Mouse (Mus musculus): ENCODE measurements around the gene Pcca. TPM values are rescaled to one million over a fixed set of nuclear protein-coding genes. Genes with fewer than 3 reads are reported as not detected.

Gene Pcca
- polyA plus RNA-seq, 1 experiment = 34.8 TPM

DNA sequence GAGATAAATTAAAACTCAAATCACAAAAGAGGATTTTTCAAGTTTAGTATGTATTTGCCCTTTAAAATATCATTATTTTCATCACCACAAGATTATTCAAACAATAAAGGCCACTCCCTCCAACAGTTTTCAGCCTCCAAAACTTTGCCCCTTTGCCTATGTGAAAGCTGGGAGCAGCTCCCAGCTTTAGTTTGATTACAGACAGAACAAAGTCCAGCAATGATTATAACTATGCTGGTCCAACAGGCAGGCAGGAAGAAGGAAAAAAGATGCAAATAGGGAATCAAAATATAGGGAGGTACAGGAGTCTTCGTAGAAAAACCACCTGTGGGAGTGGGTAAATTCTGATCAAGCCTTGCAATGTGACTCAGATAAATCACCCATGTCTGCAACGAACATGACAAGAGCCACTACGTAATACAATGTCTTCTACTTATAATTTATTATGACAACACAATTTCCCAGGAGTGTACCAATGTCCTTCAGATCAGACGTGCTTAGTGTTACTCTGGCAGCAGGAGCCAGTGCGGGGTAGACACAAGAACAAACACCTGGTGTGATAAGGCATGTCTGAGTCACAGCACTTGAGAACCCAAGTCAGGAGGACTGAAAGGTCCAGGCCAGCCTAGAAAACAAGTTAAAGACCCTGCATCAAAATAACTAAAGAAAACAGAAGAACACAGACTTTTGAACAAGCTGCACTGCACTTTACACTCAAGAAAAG, 375.4 kb downstream of the Pcca start:
- no peak for DNase-seq (ENCODE audit: extremely low spot score in 1 of 2, low spot score in 1 of 2)

DNA sequence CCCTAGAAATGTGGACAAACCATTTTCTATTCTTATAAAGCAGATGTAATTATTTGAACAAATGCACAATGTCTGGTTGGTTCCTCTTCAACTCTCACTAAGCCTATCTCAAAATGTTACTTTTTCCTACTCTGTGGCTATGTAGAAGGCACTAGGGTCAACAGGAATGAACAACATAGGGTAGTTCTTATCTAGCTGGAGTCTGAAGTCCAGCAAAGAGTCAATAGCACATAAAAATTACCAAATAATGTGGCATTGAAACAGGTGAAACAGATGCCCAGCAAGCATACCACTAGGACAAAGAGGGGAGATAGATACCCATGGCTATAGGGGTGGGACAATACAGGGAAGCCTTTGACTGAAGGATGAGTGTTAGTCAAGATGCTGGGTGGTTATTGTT, 377.1 kb downstream of the Pcca start:
- no peak for DNase-seq (ENCODE audit: extremely low spot score in 1 of 2, low spot score in 1 of 2)

- DNase-seq (ENCODE audit: extremely low spot score in 1 of 2, low spot score in 1 of 2) = no peak
These were observed 378.0 kb downstream of the Pcca start for GRCm38 (mm10) chr14:122912137-122912536.

DNA sequence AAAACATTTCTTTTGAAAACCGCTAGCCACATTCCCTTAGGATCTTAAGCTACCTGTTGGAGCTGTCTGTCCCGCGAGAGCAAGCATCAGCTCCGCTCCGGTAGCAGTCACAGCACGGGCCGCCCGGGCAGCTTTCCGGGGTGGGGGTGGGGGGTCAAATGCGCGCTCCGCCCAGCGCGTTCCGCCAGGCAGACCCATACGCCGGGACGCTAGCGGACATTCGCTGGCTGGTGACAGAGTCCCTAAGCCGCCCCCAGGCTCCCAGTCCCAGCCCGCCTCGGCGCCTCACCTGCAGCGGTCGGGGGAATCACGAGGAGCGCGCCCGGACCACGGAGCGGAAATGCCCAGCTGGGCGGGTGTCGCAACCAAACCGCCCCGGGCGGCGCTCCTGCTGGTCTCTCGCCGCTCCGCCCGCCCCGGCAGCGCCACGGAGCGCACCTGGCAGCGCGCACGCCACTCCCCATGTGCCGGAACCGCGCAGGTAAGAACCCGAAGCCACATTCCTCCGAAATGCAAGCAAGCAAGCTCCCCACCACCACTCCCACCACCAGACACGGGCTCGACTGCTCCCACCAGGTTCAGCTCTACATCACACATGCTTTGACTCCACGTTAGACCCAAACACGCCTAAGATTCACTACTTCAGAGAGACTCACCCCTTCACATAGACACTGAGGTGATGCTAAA, 378.8 kb downstream of the Pcca start:
- DNase-seq (ENCODE audit: extremely low spot score in 1 of 2, low spot score in 1 of 2) = peak; percentile 6 to 50

DNA sequence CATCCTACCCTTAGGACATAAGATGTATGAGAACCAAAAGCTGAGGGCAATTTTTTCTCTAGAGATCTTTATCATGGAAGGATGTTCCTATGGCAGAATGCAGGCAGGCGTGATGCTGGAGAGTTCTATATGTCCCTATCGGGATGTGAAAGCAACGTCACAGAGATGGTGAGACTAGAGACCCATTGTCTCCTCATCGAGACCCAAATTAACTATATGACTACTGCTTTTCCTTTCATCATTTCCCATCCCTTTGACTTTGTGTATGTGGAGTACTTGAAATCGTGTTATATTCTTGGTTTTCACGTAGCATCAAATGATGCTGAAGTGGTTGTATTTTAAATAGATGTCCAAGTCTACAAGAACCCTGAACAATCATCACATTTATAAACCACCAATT, 379.5 kb downstream of the Pcca start, which contains the start of gene Ggact:
Gene Ggact, minus strand, starts transcription at position 101 of the 400 bp plus-strand sequence.
- DNase-seq (ENCODE audit: extremely low spot score in 1 of 2, low spot score in 1 of 2) = no peak

DNA sequence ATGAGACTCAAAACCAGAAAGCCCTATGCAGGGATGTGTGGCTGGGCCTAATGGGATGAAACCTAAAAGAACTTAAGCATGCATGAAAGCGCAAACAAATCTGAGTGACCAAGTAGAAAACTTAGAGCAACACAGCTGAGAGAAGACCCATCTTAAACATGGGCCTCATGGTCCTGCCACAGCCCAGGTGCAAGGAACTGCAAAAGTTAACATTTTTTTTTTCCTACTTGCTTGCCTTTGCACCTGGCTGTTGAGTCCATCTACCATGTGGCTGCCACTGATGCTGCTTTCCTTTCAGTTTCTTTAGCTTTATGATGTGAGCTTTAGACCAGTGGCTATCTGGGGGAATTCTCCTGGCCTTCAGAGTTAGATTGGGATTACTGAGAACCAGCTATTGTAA, 383.6 kb downstream of the Pcca start:
- DNase-seq (ENCODE audit: extremely low spot score in 1 of 2, low spot score in 1 of 2) = no peak

DNA sequence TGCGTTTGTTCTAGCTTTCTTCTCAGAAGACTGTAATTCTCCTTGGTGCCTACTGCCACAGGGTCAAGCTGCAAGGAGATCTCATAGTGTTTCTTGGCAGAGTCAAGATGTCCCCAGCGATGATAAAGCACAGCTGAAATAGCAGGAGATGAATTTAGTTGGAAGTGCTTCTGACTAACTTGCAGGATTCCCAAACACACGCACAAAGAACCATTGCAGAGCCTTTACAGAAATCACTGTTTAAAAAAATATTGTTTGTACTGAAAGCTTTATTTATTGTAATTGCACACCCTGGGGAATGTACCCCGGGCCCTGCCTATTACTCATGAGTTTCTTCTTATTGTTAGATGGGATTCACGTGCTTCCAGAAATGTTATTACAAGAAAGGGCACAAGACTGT, 385.9 kb downstream of the Pcca start:
- DNase-seq (ENCODE audit: extremely low spot score in 1 of 2, low spot score in 1 of 2) = no peak

DNA sequence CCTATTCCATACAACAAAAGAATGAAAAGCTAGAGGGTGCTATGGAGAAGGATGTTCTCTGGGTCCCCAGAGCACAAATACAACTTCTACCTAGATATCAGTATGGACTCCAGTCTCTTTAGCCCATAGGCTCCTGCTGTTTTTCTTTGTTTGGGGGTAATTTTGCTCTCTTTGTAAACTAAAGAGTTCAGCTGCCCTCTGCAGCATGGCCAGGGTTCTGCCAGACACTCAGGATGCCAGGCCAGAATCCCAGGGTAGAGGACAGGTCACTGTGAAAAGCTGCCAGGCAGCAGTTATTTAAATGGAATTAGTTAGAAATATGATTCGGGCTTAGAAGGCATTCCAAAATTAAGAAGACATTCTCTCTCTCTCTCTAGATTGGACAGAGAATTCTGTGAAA, 402.3 kb downstream of the Pcca start:
- DNase-seq (ENCODE audit: extremely low spot score in 1 of 2, low spot score in 1 of 2) = no peak

Other genes starting within 250 kb of the Pcca start
- 0.06 and 0.10 TPM in 2 replicates for gene Gm5089, start 83.2 kb upstream of the Pcca start, polyA plus RNA-seq (2012; rRNA removed)
- gene Zic5, start 68.6 kb upstream of the Pcca start, polyA plus RNA-seq (2012; rRNA removed) = 2.9 and 3.4 TPM in 2 replicates
- gene Zic2, start 58.9 kb upstream of the Pcca start, polyA plus RNA-seq (2012; rRNA removed) = 21.3 and 21.5 TPM in 2 replicates
- gene Gm10837, start 43.7 kb upstream of the Pcca start, polyA plus RNA-seq (2012; rRNA removed) = not detected in 2 replicates